Mouse (Mus musculus) limb, embryonic 15.5 days (tissue): ENCODE results near the gene Polr3e. TPM values are rescaled to one million over a fixed set of nuclear protein-coding genes. Genes with fewer than 3 reads are reported as not detected.

ENCODE experiments used
- ATAC-seq: fragments of 200-750 bp; cut with Nextera tagmentation; 2 replicates; pipeline ENCODE4 v1.8.0; 2017; ENCODE audit warnings: low read depth, moderate TSS enrichment; ENCODE audit not compliant: insufficient number of reproducible peaks, low FRiP score, low TSS enrichment
- H3K27ac ChIP-seq: fragments of 300-500 bp; sonication (generic); 2 replicates; pipeline ENCODE4 v1.5.1; 2015; ENCODE audit warnings: moderate library complexity, mild to moderate bottlenecking, inconsistent platforms
- H3K27me3 ChIP-seq: fragments of 300-500 bp; sonication (generic); 2 replicates; pipeline ENCODE4 v1.6.1; 2015; ENCODE audit warnings: inconsistent platforms
- H3K36me3 ChIP-seq: fragments of 300-500 bp; sonication (generic); 2 replicates; pipeline ENCODE4 v1.6.1; 2015; ENCODE audit warnings: inconsistent platforms
- H3K4me1 ChIP-seq: fragments of 300-500 bp; sonication (generic); 2 replicates; pipeline ENCODE4 v1.6.1; 2015; ENCODE audit warnings: inconsistent platforms
- H3K4me2 ChIP-seq: fragments of 300-500 bp; sonication (generic); 2 replicates; pipeline ENCODE4 v1.6.1; 2015; ENCODE audit warnings: mild to moderate bottlenecking, inconsistent platforms
- H3K4me3 ChIP-seq: fragments of 300-500 bp; sonication (generic); 2 replicates; pipeline ENCODE4 v1.5.1; 2015; ENCODE audit warnings: mild to moderate bottlenecking, inconsistent platforms
- H3K9ac ChIP-seq: fragments of 300-500 bp; sonication (generic); 2 replicates; pipeline ENCODE4 v1.6.1; 2015; ENCODE audit warnings: inconsistent platforms
- H3K9me3 ChIP-seq: fragments of 300-500 bp; sonication (generic); 2 replicates; pipeline ENCODE4 v1.6.1; 2016; ENCODE audit warnings: inconsistent platforms
- WGBS: fragments of 180-500 bp; shearing (Covaris S2); methylation state at CpG from one replicate; pipeline ENCODE4 v1.1.7; 2015; 5-methylcytosine and 5-hydroxymethylcytosine counted together
- polyA plus RNA-seq: library from polyadenylated mRNA; unstranded; fragments of >200 nt; fragmentation: Nextera tagmentation; extraction: Ambion mirVana; gene quantifications from 2 replicates; pipeline ENCODE4 v1.2.1, GENCODE M21; 2015

The Polr3e gene
- polyA plus RNA-seq = 38.4 and 38.6 TPM in 2 replicates

DNA sequence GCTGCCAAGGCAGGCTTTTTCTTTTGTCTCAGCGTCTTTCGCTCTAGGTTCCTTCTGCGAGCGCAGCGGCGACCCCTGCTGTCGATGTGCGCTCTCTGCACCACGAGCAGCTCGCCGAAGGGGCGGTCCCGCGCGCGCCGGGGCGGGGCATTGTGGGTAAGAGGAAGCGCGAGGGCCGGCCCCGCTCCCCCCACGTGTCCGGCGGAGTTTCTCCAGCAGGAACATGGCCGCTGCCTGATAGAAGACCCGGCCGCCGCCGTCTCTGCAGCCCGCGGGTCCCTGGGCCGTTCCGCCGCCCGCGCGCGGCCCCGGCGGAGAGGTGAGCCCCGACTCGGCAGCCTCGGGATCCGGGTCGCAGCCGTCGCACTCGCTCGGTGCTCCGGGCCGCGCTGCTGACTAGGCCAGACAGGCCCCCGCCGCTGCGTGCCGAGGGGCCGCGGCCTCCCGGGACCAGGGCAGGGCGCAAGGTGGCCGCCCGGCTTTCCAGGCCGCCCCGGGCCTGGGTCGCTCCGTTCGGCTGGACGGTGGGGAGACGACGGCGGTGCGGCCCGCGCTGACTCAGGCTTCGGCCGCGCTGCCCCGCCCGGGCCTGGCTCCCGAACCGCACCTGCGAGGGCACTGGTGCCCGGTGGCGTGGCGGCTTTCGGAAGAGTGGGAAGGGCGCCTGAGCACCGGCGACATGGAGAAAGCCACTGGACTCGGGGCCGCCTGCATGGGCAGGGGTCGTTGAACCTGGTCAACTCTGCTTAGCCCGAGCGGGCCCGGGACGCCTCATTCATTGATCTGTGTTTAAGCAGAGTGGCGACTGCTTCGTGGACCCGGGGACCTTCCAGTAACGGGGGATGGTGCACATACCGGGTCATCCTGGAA is at the start of gene Polr3e:
Polr3e (plus strand) TSS at position 153 of the 870 bp plus-strand sequence.
- Histone ChIP-seq H3K27me3 (no peaks in the 10 kb centered on the region), H3K4me3 (peak within 1 kb of the TSS; percentile 95), H3K4me2 (peak within 1 kb of the TSS; percentile 63), H3K27ac (peak within 1 kb of the TSS; percentile 84), H3K9ac (peak within 1 kb of the TSS; percentile 88), H3K4me1 (peaks cover 9% of the 10 kb centered on the region; the same call in 1 of the 2 replicates), H3K9me3 (no peaks in the 10 kb centered on the region), H3K36me3 (peaks cover 3% of the 10 kb centered on the region; the same call in 1 of the 2 replicates)
- peak; percentile 90 for ATAC-seq
- WGBS = under 1% methylated on average over 91 of the region's 102 CpGs

DNA sequence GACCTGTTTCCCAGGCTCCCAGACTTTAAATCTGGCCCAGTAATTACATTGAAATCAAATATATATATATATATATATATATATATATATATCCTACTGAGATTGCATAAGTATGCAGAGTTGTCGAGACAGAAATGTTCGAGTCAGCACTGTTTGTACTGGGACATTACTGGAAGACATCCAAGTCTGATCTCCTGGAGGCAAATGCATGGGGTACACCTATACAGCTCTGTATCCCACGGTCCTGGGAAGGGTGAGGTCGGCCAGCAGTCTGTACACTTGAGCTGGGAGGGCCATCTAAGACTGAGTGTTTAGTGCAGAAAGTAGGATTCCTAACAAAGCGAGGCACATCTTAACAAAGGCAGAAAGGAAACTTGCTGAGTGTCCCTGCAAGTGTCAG is 47.7 kb upstream of the Polr3e start:
- Histone ChIP-seq H3K4me3 (no peak overlapping the region), H3K27ac (peak overlapping the region; percentile 55), H3K9me3 (no peaks in the 10 kb centered on the region), H3K4me1 (peaks cover 39% of the 10 kb centered on the region), H3K27me3 (no peaks in the 10 kb centered on the region), H3K4me2 (no peak overlapping the region), H3K9ac (no peak overlapping the region), H3K36me3 (0 out of 2 replicates have a peak, but pooled peaks cover 4% of the 10 kb centered on the region)
- peak; percentile 61; the same call in 1 of the 2 replicates for ATAC-seq
- 21% methylated on average over 5 of the region's 5 CpGs for WGBS

DNA sequence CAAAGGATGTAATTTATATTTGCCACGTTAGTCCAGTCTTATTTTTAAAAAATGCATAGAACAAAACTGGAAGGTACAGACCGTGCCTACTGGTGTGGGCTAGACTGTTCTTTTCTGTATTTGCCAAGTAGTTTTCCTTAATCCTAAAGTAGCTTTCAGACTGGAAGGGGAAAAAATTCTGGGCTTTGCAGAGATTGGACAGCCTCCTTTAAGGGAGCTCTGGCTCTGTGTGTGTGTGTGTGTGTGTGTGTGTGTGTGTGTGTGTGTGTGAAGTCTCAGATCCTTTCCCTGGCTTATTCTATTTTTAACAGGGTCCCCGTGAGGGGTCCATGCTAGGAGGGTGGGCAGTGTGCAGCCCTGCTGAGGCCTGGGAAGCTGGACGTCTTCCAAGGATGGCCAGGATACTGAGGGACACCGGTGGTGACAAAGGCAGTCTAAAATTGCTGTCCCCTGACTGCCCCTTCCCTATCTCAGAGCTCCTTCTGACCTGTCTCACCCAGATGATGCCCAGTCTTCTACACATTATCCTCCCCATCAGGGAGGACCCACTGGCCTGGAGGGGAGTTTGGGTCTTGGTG is 47.0 kb upstream of the Polr3e start:
- Histone ChIP-seq H3K4me1 (peaks cover 32% of the 10 kb centered on the region), H3K9ac (no peak overlapping the region), H3K27me3 (no peaks in the 10 kb centered on the region), H3K9me3 (no peaks in the 10 kb centered on the region), H3K4me3 (no peak overlapping the region), H3K4me2 (no peak overlapping the region), H3K36me3 (0 out of 2 replicates have a peak, but pooled peaks cover 9% of the 10 kb centered on the region), H3K27ac (peak overlapping the region; percentile 17)
- no peak for ATAC-seq
- WGBS = 57% methylated on average over 5 of the region's 5 CpGs

DNA sequence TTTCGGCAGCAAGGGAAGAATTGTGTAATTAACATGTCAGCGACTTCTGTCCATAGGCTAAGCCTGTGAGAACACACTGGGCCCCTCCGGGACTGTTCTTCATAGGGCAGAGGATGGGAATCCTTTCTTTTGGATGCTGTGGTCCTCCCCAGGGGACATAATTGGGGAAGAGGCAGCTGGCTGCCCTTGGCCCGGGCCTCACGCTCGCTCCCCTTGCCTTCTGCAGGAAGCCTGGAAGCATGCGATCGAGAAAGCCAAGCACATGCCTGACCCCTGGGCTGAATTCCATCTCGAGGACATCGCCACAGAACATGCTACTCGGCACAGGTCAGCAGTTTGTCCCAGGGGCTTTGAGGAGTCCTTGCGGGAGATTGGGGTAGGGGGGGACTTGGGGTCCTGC is 44.5 kb upstream of the Polr3e start:
- Histone ChIP-seq H3K27me3 (no peaks in the 10 kb centered on the region), H3K36me3 (0 out of 2 replicates have a peak, but pooled peaks cover 13% of the 10 kb centered on the region), H3K4me2 (no peak overlapping the region), H3K9ac (no peak overlapping the region), H3K4me3 (no peak overlapping the region), H3K4me1 (peaks cover 17% of the 10 kb centered on the region), H3K27ac (no peak overlapping the region), H3K9me3 (no peaks in the 10 kb centered on the region)
- WGBS = 79% methylated on average over 12 of the region's 12 CpGs
- no peak for ATAC-seq

DNA sequence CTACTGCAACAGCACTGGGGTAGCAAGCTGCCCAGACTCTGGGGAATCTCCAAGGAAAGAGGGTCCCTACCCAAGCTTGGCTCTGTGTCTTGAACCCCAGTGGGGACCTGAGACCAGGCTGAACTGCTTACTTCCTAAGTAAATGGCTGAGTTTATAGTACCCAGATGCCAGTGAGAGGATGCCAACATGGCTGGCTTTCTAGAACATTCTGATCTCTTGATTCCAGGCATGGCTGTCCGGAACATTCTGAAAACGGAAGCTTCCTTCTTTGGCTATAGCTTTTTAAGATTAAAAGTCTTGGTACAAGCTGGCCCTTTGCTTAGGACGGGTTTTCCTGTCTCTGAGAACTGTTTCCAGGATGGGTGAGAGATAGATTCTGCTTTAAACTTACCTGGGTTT is 43.5 kb upstream of the Polr3e start:
- Histone ChIP-seq H3K9me3 (no peaks in the 10 kb centered on the region), H3K27me3 (no peaks in the 10 kb centered on the region), H3K9ac (no peak overlapping the region), H3K4me3 (no peak overlapping the region), H3K36me3 (0 out of 2 replicates have a peak, but pooled peaks cover 13% of the 10 kb centered on the region), H3K27ac (no peak overlapping the region), H3K4me1 (peaks cover 13% of the 10 kb centered on the region), H3K4me2 (no peak overlapping the region)
- 91% methylated on average over 3 of the region's 3 CpGs for WGBS
- ATAC-seq = no peak

DNA sequence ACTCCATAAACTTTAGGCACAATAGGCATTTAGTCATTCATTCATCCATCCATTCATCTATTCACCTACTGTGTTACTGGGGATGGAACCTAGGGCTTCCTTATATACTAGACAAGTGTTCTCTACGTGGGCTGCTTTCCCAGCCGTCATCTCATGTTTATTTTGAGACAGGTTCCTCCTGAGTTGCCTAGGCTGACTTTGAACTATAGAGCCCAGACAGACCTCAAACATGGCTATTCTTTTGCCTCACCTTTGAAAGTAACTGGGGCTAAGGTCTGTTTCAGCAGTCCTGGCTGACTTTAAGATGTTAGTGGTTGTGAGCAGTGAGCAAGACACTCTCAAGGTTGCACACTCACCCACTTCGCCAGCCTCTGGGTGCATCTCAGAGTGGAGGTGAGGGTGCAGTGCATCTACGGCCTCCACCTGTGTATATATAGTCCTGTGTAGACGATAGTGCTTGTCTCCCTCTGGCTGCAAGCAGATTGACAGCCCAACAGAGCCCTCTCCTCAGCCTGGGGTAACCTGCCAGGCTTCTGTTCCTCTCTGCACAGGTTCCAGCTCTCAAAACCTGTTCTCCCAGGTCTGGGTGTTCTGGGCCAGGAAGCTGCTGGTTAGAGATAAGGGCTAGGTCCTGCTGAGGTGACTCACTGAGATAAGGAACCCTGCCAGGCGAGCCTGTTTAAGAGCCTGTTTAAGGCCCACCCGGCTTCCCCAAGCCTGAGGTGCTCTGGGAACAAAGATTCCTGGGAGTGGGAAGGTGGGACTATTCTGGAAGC is 42.6 kb upstream of the Polr3e start:
- Histone ChIP-seq H3K4me1 (0 out of 2 replicates have a peak, but pooled peaks cover 5% of the 10 kb centered on the region), H3K27ac (no peak overlapping the region), H3K36me3 (peaks cover 13% of the 10 kb centered on the region; the same call in 1 of the 2 replicates), H3K4me2 (no peak overlapping the region), H3K9ac (no peak overlapping the region), H3K9me3 (no peaks in the 10 kb centered on the region), H3K27me3 (no peaks in the 10 kb centered on the region), H3K4me3 (no peak overlapping the region)
- WGBS = 68% methylated on average over 7 of the region's 7 CpGs
- no peak for ATAC-seq

DNA sequence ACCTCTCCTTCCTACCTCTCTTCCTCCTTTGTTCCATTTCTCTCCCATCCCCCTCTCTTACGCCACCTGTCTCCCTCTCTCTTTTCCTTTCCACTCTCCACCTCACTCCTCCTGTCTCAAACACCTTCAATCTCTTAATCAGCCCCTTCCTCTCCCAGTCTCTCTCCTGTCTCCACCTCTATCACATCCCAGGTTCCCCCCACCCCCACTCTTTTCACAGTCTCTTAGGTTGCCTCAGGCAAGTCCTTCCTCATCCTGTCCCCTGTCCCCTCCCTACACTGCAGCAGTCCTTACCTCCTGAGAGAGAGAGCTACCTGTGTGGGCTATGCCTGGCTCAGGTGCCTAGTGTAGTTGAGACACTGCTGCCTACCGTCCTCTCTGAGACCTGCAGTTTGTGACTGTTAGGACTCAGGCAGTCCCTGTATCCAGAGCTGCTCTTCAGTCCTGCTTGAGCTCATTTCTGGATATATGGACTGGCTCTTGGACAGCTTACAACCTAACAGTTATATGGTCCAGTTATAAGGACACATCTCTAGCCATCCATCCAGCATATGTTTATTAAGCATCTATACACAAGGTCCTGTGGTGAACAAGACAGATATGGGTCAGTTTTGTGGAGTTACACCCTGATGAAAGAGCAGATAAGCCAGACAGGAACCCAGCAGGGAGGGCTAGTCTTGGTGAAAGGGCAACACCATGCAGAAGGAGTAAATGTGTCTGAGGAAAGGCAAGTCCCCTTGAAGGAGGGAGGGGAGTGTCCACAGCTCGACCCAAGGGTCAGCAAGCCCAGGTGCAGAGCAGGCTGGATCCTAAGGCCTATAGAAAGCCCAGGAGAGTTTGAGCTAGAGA is 41.8 kb upstream of the Polr3e start:
- ATAC-seq = no peak
- WGBS = 60% methylated on average over 3 of the region's 3 CpGs
- Histone ChIP-seq H3K4me1 (0 out of 2 replicates have a peak, but pooled peaks cover under 1% of the 10 kb centered on the region), H3K4me3 (no peak overlapping the region), H3K4me2 (no peak overlapping the region), H3K9me3 (no peaks in the 10 kb centered on the region), H3K9ac (no peak overlapping the region), H3K27ac (peak overlapping the region; percentile 19; the same call in 1 of the 2 replicates), H3K27me3 (no peaks in the 10 kb centered on the region), H3K36me3 (peaks cover 20% of the 10 kb centered on the region)

DNA sequence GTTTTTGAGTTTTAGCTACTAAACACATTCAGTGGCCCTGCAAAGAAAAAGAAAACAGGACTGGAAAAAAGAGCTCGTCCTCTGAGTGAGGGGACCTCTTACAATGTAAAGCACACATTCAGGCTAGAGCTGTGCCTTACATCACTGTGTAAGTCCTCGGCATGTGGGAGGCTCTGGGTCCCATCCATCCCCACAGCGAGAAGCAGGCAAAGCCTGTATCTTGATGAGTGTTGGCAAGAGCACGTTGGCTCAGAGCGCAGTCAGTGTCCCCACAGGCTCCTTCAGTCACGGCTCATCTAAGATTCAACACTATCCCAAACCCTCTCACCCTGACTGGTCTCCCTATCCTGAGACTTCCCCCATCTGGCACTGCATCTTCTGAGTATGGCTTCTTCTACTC is 39.3 kb upstream of the Polr3e start:
- Histone ChIP-seq H3K9me3 (no peaks in the 10 kb centered on the region), H3K4me3 (no peak overlapping the region), H3K27me3 (no peaks in the 10 kb centered on the region), H3K27ac (no peak overlapping the region; the same call in 1 of the 2 replicates), H3K9ac (0 out of 2 replicates have a peak overlapping the region, but pooled peaks have one; percentile 7), H3K36me3 (peaks cover 40% of the 10 kb centered on the region), H3K4me2 (no peak overlapping the region), H3K4me1 (no peaks in the 10 kb centered on the region)
- WGBS = 74% methylated on average over 6 of the region's 6 CpGs
- no peak for ATAC-seq

DNA sequence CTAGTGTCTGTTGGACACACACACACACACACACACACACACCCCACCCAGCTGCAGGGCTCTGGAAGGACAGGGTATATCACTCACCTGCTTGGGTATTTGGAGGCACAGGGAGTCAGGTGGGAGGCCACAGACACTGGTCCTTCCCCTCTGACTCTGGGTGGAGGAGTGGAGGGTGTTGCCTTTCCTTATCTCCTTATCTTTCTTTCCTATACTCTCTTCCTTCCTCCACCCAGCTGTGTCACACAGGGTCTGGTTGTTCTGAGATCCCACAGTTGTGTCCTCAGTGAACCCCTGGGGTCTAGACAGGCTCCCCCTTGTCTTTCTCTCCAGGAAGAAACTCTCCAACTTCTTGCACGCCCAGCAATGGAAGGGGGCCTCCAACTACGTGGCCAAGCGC is 37.6 kb upstream of the Polr3e start:
- Histone ChIP-seq H3K36me3 (peaks cover 51% of the 10 kb centered on the region), H3K9ac (no peak overlapping the region), H3K27me3 (no peaks in the 10 kb centered on the region), H3K27ac (no peak overlapping the region), H3K4me2 (no peak overlapping the region), H3K9me3 (no peaks in the 10 kb centered on the region), H3K4me1 (no peaks in the 10 kb centered on the region), H3K4me3 (no peak overlapping the region)
- ATAC-seq = no peak
- 92% methylated on average over 3 of the region's 3 CpGs for WGBS

DNA sequence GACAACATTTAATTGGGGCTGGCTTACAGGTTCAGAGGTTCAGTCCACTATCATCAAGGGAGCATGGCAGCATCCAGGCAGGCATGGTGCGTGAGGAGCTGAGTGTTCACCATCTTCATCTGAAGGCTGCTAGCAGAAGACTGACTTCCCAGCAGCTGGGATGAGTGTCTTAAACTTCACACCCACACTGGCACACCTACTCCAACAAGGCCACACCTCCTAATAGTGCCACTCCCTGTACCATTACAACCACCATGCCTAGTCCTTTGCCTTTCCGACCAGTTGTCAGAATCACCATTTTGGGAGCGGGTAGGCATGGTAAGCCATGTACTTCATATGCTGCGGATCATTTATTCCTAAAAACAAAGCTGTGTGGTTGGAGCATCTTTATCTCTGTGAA is 36.8 kb upstream of the Polr3e start:
- Histone ChIP-seq H3K27me3 (no peaks in the 10 kb centered on the region), H3K27ac (no peak overlapping the region), H3K4me3 (no peak overlapping the region), H3K9me3 (no peaks in the 10 kb centered on the region), H3K9ac (no peak overlapping the region), H3K36me3 (peaks cover 56% of the 10 kb centered on the region), H3K4me1 (no peaks in the 10 kb centered on the region), H3K4me2 (no peak overlapping the region)
- 92% methylated on average over 4 of the region's 4 CpGs for WGBS
- no peak for ATAC-seq

DNA sequence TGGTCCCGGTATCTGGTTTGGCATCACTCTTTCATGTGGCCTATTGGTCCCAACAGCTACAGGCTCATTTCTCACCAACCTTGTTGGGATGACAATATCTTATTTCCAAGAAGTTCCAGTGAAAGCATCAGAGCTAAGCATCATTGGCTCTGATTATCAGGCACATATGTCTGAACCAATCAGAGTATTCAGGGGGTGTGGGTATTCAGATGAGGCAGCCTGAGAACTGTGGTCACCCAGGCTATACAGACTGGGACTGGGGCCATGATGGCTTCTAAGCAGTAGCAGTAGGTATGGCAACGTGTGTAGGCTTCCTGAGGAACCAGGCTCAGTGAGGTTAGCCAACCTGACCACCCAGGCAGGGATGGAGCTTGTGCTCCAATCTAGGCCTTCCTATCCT is 36.1 kb upstream of the Polr3e start:
- H3K36me3 ChIP-seq = peaks cover 59% of the 10 kb centered on the region
- no peaks in the 10 kb centered on the region for H3K4me1 ChIP-seq
- H3K27me3 ChIP-seq = no peaks in the 10 kb centered on the region
- H3K9me3 ChIP-seq = no peaks in the 10 kb centered on the region
- H3K4me2 ChIP-seq = no peak overlapping the region
- no peak for ATAC-seq
- no peak overlapping the region for H3K27ac ChIP-seq
- WGBS = 57% methylated on average over 2 of the region's 2 CpGs
- no peak overlapping the region for H3K9ac ChIP-seq
- no peak overlapping the region for H3K4me3 ChIP-seq
